7 mouse cellular contexts compared by ENCODE assay signal in the genomic region with DNA sequence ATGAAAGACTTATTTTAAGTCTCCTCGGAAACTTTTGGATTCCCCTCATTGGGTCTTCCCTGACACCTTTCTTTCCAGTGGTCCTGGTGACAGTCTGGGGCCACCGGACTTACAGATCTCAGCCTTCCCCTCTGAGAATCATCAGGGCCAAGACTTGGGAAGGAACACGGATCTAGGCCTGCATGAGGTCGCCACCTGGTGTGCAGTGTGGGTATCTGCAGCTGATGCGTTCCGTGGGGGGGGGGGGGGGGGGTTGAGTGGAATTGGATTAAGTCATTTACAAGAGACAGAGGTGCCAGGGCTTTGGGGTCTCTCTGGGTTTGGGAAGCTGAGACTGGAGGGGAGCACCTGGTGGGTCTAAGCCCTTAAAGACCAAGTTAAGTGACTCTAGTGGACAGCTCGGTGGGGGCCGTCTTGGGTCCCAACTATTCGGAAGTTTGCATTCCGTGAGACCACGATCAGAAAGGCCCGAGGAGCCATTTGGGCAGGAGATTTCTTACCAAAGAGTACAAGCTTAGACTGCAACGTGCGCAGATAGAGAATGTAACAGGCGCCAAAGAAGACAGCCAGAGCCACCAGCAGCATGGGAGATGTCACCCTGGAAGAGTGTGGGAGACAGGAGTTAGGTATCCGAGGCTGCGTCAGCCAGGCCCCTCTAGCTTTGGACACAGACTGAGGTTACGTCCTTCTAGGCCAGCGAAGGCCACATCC. TPM values are rescaled to one million over a fixed set of nuclear protein-coding genes. Genes with fewer than 3 reads are reported as not detected.
DNase-seq lines count a peak whose midpoint lies in the region; ATAC-seq and TF ChIP-seq lines count a peak whose summit lies in the region.

No protein-coding gene starts in this region.

- TF ChIP-seq CTCF in G1E (IDR thresholded peaks at IDR 0.05; ENCODE audit: low read depth, low read length), result 0 out of 2 replicates have a peak, but pooled peaks have one; percentile 4
- peak; percentile 60 for TF ChIP-seq CTCF in cortical plate, adult 2 months (IDR thresholded peaks at IDR 0.05; ENCODE audit: extremely low read depth, insufficient read depth, low read length)

- no peak for ATAC-seq in G1E (ENCODE audit: extremely low read depth, insufficient number of reproducible peaks, low FRiP score, poor library complexity, severe bottlenecking)
- ATAC-seq in heart, embryonic 13.5 days (ENCODE audit: extremely low read depth, insufficient number of reproducible peaks, low FRiP score, low TSS enrichment), result no peak
- 0 out of 2 replicates have a peak, but pooled peaks have one; percentile 20 for ATAC-seq in megakaryocyte, adult 5-6 weeks (ENCODE audit: poor library complexity, severe bottlenecking)
- ATAC-seq in stomach, embryonic 14.5 days (ENCODE audit: insufficient number of reproducible peaks, insufficient read depth, low FRiP score, low read depth), result no peak

- peaks cover 42% of the 10 kb centered on the region for H3K4me1 ChIP-seq in G1E (ENCODE audit: insufficient read depth, low read depth, low read length)
- peaks cover 2% of the 10 kb centered on the region; the same call in 1 of the 2 replicates for H3K4me1 ChIP-seq in cortical plate, adult 2 months (ENCODE audit: control insufficient read depth, insufficient read depth, low read length)
- peaks cover 10% of the 10 kb centered on the region for H3K4me1 ChIP-seq in heart, embryonic 13.5 days
- peaks cover 2% of the 10 kb centered on the region; the same call in 1 of the 2 replicates for H3K4me1 ChIP-seq in stomach, embryonic 14.5 days (ENCODE audit: control insufficient read depth, insufficient read depth, low read length)

- DNase-seq in CD4-positive helper T cell, adult 2 months (ENCODE audit: low read depth, low spot score), result peak; percentile 80
- peak; percentile 43 for DNase-seq in G1E (ENCODE audit: low spot score)
- DNase-seq in kidney, postnatal 25 days, result peak; percentile 36 to 56

- 6% methylated on average over 19 of the region's 19 CpGs for WGBS in heart, embryonic 13.5 days
- 9% methylated on average over 19 of the region's 19 CpGs for WGBS in stomach, embryonic 14.5 days

- H3K36me3 ChIP-seq in G1E (replicated peaks), result peaks cover 24% of the 10 kb centered on the region
- peaks cover 14% of the 10 kb centered on the region for H3K36me3 ChIP-seq in heart, embryonic 13.5 days
- H3K36me3 ChIP-seq in stomach, embryonic 14.5 days (ENCODE audit: control insufficient read depth, insufficient read depth, low read length), result no peaks in the 10 kb centered on the region

- H3K27me3 ChIP-seq in G1E (ENCODE audit: insufficient read depth, low read length), result peaks cover 2% of the 10 kb centered on the region; the same call in 1 of the 2 replicates
- H3K27me3 ChIP-seq in heart, embryonic 13.5 days (replicated peaks), result no peaks in the 10 kb centered on the region
- no peaks in the 10 kb centered on the region for H3K27me3 ChIP-seq in stomach, embryonic 14.5 days (ENCODE audit: control insufficient read depth, insufficient read depth, low read length)

- H3K4me3 ChIP-seq in G1E (ENCODE audit: low read depth, low read length), result peak overlapping the region; percentile 86
- H3K4me3 ChIP-seq in cortical plate, adult 2 months (ENCODE audit: insufficient read depth, low read length), result peak overlapping the region; percentile 92
- H3K4me3 ChIP-seq in heart, embryonic 13.5 days, result peak overlapping the region; percentile 70
- peak overlapping the region; percentile 88 for H3K4me3 ChIP-seq in stomach, embryonic 14.5 days (ENCODE audit: low read depth, low read length)

- H3K4me2 ChIP-seq in heart, embryonic 13.5 days, result peak overlapping the region; percentile 71
- H3K4me2 ChIP-seq in stomach, embryonic 14.5 days (replicated peaks; ENCODE audit: low read depth, low read length), result peak overlapping the region; percentile 71

- TF ChIP-seq POLR2A in cortical plate, adult 2 months (IDR thresholded peaks at IDR 0.05; ENCODE audit: extremely low read depth, insufficient read depth, low read length), result no peak

- H3K9me3 ChIP-seq in G1E (replicated peaks), result no peaks in the 10 kb centered on the region
- H3K9me3 ChIP-seq in heart, embryonic 13.5 days, result no peaks in the 10 kb centered on the region
- H3K9me3 ChIP-seq in stomach, embryonic 14.5 days (ENCODE audit: control insufficient read depth, low read depth, low read length), result no peaks in the 10 kb centered on the region

- no peak overlapping the region for H3K27ac ChIP-seq in cortical plate, adult 2 months (ENCODE audit: insufficient read depth, low read length)
- peak overlapping the region; percentile 82 for H3K27ac ChIP-seq in heart, embryonic 13.5 days (replicated peaks)
- H3K27ac ChIP-seq in stomach, embryonic 14.5 days (ENCODE audit: low read length), result peak overlapping the region; percentile 78; the same call in 1 of the 2 replicates

- peak overlapping the region; percentile 85 for H3K9ac ChIP-seq in heart, embryonic 13.5 days
- H3K9ac ChIP-seq in stomach, embryonic 14.5 days (replicated peaks; ENCODE audit: low read depth, low read length), result peak overlapping the region; percentile 63

RNA-seq across cellular contexts. Expression of gene Rabac1, which starts 1.1 kb away (rescaled TPM):
- total RNA-seq in G1E (2014; fragmentation: Nextera tagmentation), result 11.7 and 17.3 TPM in 2 replicates
- total RNA-seq in G1E (2017), result 36.3 and 49.3 TPM in 2 replicates
- 79.9 and 99.9 TPM in 2 replicates for polyA plus RNA-seq in G1E (2012)
- polyA plus RNA-seq in cortical plate, adult 2 months (2012; rRNA removed), result 396 and 421 TPM in 2 replicates
- polyA plus RNA-seq in heart, embryonic 13.5 days (2015; fragmentation: Nextera tagmentation; extraction: Ambion mirVana), result 185 and 197 TPM in 2 replicates
- total RNA-seq in megakaryocyte, adult 5-6 weeks (2015), result 85.5 and 102 TPM in 2 replicates
- total RNA-seq in megakaryocyte, adult 5-6 weeks (2017), result 73.1 and 79.3 TPM in 2 replicates
- 191 and 198 TPM in 2 replicates for polyA plus RNA-seq in stomach, embryonic 14.5 days (2014; fragmentation: Nextera tagmentation; extraction: Ambion mirVana)

RNA-seq across cellular contexts. Expression of gene Gm4881, which starts 27.1 kb away (rescaled TPM):
- total RNA-seq in G1E (2014; fragmentation: Nextera tagmentation), result not detected in 2 replicates
- not detected in 2 replicates for total RNA-seq in G1E (2017)
- polyA plus RNA-seq in G1E (2012), result not detected in 2 replicates
- polyA plus RNA-seq in cortical plate, adult 2 months (2012; rRNA removed), result 0.15 TPM in 1 of 2 replicates, not detected in the other
- polyA plus RNA-seq in heart, embryonic 13.5 days (2015; fragmentation: Nextera tagmentation; extraction: Ambion mirVana), result not detected in 2 replicates
- not detected in 2 replicates for total RNA-seq in megakaryocyte, adult 5-6 weeks (2015)
- not detected in 2 replicates for total RNA-seq in megakaryocyte, adult 5-6 weeks (2017)
- not detected in 2 replicates for polyA plus RNA-seq in stomach, embryonic 14.5 days (2014; fragmentation: Nextera tagmentation; extraction: Ambion mirVana)

RNA-seq across cellular contexts. Expression of gene Atp1a3, which starts 34.3 kb away (rescaled TPM):
- total RNA-seq in G1E (2014; fragmentation: Nextera tagmentation), result not detected in 2 replicates
- total RNA-seq in G1E (2017), result 0.06 and 0.11 TPM in 2 replicates
- 0.04 TPM in 1 of 2 replicates, not detected in the other for polyA plus RNA-seq in G1E (2012)
- polyA plus RNA-seq in cortical plate, adult 2 months (2012; rRNA removed), result 899 and 943 TPM in 2 replicates
- polyA plus RNA-seq in heart, embryonic 13.5 days (2015; fragmentation: Nextera tagmentation; extraction: Ambion mirVana), result 1.4 and 1.6 TPM in 2 replicates
- 126 and 128 TPM in 2 replicates for total RNA-seq in megakaryocyte, adult 5-6 weeks (2015)
- total RNA-seq in megakaryocyte, adult 5-6 weeks (2017), result 61.6 and 106 TPM in 2 replicates
- polyA plus RNA-seq in stomach, embryonic 14.5 days (2014; fragmentation: Nextera tagmentation; extraction: Ambion mirVana), result 2.8 and 3.2 TPM in 2 replicates

Comparison
In these comparisons a context has a peak if more than half of its experiments do, and no peak if none do; other contexts are left out.
1. RNA of gene Atp1a3, which starts 34.3 kb away (polyA plus RNA-seq): 899 to 943 TPM in cortical plate, adult 2 months; 2.8 to 3.2 TPM in stomach, embryonic 14.5 days, 1.4 to 1.6 TPM in heart, embryonic 13.5 days and 0.04 TPM in G1E; every median in the first group is over 100 times any median in the second.
2. Peak in every context shown above with its lines, with median percentiles within 50 percentile points of each other: DNase-seq and H3K4me3 ChIP-seq.